Mouse (Mus musculus) layer of hippocampus, postnatal 10 days (tissue): ENCODE measurements at regions not wholly inside any gene's neighbourhood (a gene's known extent, or its start where the extent isn't known, plus 50 kb on each side); places are given as distances from the start of the nearest gene placed in this dataset.

Experiments used
- DNase-seq, 2 experiments: peaks; one replicate each; pipeline ENCODE4 v3.0.0; 2021; ENCODE audit warnings: low spot score in 2 of 2

DNA sequence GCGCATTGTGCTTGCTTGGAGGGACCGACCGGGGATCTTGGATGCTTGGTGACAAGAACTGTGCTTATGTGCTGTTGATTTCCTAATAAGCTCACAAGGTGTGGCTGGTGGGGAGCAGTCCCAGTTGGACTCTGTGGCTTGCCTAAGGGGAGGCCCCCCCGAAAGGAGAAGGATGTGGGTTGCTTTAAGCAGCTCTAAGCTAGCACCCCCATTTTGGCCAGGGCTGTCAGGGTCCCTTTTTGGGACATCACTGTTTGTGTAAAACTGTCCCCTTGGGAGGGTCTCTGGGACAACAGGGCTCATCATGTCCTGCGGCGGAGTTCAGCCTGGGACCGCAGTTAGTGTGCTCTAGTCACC lies 51.4 kb upstream of the Eef2kmt start:
- no peak for DNase-seq

DNA sequence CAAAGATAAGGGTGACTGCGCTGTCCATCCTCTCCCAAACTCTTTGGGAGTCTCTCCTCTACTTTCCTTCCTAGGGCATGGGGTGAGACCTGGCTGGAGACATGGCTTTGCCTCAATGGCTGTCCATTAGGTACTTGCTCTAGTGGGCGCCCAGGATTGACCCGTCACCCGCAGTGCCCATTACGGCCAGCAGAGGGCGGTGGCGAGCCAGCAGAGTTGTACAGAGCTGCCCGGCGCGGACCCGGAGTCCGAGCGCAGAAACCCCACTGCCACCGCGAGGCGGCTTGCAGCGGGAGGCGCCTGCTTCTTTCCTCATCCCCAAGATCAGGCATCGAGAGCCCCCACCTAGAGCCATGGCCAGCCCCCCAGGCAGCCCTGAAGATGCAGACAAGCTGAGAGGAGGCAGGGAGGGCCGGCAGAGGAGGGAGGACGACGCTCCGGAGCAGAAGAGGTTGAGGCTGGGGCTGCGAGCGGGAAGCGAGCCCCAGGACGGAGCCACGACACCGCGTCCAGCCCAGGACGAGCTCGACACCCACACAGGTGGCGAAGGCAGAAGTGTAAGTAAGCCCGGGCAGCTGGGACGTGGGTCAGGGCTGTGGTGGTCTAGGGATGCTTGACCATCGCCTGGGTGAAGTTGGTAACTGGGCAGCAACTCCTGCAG lies 50.9 kb upstream of the Eef2kmt start:
- peak; percentile 96 for DNase-seq
